Mouse (Mus musculus) urinary bladder, adult 2 months (tissue): ENCODE data around the gene Pou3f4. TPM values are rescaled to one million over a fixed set of nuclear protein-coding genes. Genes with fewer than 3 reads are reported as not detected.
"Not testable (repeated sequence)": the region's sequence is repeated elsewhere in the genome, so short reads cannot be mapped to it uniquely, and the experiment has no call there.

Experiments used
- DNase-seq: peaks from one replicate; pipeline ENCODE4 v3.0.0; 2022; ENCODE audit warnings: low spot score
- polyA plus RNA-seq: library from polyadenylated mRNA; depleted of rRNA; stranded (reverse); fragments of >200 nt; gene quantifications from 2 replicates; pipeline ENCODE4 v1.2.3, GENCODE M21; 2012; rRNA removed

Pou3f4 gene
- polyA plus RNA-seq, result 0.08 and 0.09 TPM in 2 replicates

DNA sequence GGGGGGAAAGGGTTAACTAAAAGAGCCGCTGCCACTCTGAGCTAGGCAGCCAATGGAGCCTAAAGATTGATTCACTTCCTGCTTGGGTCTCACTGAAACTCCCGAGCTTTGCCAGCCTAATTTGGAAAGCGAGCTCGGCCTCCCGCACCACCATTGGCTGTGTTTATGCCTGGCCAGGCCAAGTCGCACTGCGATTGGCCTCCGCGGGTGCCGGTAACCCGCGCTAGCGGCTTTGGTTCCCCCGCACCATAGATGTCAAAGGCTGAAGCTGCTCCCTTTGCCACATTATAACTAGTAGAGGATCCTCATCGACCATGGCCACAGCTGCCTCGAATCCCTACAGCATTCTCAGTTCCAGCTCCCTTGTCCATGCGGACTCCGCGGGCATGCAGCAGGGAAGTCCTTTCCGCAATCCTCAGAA lies at the start of gene Pou3f4:
Pou3f4 (plus strand) TSS at position 130 of the 421 bp plus-strand sequence.
- no peak for DNase-seq

DNA sequence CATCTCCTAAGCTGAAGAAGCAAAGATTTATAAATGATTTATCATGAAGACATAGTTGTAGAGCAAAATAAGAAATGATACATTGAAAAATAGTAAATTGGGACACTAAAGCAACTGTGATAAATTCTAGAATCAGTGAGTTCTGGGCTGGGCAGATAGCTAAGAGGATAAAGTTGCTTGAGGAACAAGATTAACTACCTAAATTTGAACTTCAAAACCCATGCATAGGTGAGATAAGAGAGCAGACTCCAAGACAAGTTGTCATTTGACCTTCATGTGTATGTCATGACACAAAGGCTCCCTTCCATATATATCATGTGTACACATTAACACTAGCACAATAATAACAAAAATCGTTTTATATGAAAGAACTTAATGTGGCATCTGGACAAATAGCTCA lies 48.1 kb upstream of the Pou3f4 start:
- no peak for DNase-seq

DNA sequence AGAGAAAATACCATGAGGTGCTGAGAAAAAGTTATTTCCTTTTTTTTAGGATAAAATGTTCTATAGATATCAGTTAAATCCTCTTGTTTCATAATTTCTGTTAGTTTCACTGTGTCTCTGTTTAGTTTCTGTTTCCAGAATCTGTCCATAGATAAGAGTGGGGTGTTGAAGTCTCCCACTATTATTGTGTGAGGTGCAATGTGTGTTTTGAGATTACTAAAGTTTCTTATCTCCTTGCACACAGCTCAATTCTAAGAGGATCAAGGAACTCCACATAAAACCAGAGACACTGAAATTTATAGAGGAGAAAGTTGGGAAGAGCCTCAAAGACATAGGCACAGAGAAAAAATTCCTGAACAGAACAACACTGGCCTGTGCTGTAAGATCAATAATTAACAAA lies 39.3 kb upstream of the Pou3f4 start:
- not testable (repeated sequence) for DNase-seq

DNA sequence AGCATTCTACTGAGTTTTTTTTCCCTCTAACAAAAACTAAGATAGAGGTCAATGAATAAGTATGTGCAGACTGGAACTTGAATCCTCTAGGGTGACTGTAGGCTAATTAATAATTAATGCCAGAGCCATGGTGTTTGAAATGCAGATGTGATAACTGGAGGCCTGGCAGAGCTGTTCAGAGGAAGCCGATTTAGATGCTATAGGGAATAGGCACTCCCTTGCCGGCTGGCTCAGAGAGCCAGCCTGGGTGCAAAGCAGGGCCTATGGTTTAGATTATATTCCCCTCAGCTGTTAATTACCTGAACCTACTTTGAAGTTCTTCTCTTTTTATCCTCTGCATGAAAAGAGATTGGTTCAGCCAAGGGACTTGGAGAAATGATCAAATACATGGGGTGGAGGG lies 11.6 kb upstream of the Pou3f4 start:
- no peak for DNase-seq

DNA sequence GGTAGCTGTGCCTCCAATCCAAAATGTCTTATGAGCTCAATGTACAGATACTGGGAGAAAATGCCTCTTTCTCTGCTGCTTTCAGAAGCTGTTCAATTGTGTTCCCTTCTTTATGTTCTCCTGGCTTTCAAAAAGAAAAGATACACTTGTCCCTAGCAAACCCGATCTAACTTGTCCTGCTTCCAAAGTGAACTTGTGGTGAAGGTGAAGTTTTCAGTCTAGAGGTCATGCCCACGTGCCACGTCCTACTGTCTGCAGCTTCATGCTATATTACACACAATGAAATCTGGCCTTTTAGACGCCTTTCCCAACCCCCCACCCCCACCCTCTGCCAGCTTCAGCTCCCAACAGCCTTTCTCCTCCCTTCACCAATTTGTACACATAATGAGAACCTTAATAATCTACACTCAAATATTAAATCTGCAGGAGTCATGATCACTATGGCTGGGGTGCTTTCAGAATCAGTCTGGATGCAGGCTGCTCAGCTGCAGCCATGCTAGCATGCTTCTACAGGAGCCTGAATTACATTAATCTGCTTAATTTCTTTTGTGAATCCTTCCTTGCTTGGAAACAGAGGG lies 4.0 kb upstream of the Pou3f4 start:
- DNase-seq, result no peak

DNA sequence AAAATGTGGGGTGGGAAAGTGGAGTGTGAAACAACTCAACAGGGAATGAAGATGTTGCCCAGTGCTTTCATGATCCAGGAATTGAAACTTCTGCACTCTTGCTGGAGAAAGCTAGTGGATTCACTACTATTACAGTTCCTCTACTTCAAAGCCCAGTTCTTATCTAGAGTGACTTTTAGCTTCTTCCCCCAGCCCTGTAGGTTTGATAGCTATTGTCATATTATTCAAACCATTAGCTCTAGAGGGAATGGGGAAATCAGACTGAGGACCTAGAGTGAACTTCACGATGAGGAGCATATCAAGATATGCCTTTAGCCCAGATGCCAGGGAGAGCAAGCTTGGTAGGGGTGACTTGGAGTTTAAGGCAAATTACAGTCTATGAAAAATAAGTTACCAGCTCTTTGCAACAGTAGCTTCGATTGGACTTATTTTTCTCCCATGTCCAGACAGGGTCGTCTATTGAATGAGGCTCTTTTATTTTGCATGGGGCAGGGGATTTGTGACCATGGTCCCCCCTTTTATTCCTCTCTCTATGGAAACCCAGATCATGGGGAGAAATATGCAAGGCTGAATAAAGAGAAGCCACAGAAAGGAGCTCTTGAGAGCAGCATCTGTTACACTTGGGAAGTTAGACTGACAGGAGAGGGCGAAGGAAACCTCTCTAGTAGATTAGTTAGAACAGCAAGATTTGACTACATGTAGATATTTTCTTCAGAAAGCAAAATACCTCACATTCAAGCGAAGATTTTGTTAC lies 3.1 kb upstream of the Pou3f4 start:
- no peak for DNase-seq

DNA sequence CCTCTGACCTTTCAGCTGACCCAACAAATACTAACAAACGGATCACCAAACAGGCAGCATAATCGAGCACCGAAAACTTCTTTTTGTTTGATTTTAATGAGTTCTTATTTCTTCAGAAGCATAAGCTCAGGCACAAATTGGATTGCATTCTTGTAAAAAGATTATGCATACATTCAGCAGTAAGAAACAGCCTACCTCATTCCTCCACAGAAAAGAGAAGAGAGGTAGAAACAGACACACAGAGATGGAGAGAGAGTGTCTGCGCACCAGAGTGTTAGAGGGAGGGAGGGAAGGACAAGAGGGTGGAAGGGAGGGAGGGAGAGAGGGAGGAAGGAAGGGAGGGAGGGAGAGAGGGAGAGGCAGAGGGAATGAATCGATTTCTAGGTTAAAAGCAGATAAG lies 2.0 kb upstream of the Pou3f4 start:
- no peak for DNase-seq

DNA sequence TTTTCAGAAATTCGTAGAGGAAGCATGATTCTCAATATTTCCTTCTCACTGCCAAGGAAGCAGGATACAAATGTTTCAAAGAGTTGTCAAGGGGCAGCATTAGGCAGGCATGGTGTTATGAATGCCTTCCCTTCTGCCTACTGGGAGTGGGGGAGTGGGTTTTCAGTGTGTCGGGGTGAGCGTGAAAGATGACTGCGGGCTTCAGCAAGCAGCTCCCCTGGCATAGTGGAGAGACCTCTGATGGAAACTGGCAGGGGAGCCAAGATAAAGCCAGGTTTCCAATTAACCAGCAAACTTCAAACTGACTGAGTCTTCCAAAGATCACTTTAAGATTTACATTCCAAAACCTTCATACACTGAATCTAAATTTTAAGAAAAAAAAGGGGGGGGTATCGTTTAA lies 679 bp upstream of the Pou3f4 start:
- no peak for DNase-seq

DNA sequence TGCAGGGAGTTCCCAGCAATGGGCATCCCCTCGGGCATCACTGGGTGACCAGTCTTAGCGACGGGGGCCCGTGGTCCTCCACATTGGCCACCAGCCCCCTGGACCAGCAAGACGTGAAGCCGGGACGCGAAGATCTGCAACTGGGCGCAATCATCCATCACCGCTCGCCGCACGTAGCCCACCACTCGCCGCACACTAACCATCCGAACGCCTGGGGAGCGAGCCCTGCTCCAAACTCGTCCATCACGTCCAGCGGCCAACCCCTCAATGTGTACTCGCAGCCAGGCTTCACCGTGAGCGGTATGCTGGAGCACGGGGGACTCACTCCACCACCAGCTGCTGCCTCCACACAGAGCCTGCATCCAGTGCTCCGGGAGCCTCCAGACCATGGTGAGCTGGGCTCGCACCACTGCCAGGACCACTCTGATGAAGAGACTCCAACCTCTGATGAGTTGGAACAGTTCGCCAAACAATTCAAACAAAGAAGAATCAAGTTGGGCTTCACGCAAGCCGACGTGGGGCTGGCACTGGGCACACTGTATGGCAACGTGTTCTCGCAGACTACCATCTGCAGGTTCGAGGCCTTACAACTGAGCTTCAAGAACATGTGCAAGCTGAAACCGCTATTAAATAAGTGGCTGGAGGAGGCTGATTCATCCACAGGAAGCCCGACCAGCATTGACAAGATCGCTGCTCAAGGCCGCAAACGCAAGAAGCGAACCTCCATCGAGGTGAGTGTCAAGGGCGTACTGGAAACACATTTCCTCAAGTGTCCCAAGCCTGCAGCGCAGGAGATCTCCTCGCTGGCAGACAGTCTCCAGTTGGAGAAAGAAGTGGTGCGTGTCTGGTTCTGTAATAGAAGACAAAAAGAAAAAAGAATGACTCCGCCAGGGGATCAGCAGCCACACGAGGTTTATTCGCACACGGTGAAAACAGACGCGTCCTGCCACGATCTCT lies 790 bp downstream of the Pou3f4 start:
- DNase-seq, result no peak

DNA sequence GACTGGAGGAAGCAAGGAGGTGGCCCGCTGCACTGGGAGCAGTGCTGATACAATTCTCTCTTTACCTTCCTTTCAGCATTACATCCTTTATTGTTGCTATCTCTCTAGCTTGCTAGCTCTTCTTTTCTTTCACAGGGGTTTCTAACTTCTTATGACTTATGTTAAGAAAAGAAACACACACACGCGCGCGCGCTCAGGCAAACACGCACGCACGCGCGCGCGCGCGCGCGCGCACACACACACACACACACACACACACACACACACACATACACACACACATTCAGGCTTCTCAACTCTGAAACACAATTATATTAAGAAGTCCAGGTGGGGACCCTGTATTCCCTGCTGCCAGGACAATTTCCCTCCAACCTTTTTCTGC lies 1.5 kb downstream of the Pou3f4 start:
- no peak for DNase-seq

DNA sequence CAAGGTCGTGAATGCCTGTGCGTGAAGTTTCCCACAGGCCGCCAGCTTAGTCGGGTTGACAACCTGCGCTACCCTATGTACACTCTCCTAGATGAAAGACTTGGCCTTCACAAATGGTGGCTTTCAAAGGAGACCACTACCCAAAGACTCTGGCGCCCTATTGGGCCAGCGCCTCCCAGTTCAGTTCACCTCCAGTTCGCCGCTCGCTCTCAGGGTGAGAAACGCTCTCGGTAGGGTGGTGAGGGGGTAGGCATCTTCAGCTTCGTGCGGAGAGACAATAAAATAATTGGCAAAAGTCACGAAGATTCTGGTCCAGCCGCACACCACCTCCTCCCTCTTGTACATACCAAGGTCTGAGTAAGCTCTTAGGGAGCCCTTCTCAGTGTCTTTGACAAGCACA lies 2.5 kb downstream of the Pou3f4 start:
- no peak for DNase-seq

DNA sequence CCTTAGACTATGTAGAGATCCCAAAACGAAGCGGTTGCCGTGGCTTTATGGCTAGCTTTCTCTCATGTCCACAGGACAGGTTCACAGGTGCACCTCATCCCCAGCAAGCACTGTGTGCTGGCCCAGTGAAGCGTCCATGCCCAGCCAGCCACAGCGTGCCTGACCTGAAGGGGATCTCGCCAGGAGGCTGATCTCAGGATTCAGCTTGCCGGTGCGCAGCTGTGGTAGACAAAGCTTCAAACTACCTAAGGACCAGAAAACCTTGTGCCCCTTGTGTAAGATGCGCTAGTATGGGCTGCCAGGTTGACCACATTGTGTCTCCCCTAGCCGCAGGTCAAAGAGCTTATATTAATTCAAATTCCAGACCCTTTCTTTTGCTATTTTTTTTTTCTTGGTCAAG lies 3.1 kb downstream of the Pou3f4 start:
- DNase-seq, result no peak

DNA sequence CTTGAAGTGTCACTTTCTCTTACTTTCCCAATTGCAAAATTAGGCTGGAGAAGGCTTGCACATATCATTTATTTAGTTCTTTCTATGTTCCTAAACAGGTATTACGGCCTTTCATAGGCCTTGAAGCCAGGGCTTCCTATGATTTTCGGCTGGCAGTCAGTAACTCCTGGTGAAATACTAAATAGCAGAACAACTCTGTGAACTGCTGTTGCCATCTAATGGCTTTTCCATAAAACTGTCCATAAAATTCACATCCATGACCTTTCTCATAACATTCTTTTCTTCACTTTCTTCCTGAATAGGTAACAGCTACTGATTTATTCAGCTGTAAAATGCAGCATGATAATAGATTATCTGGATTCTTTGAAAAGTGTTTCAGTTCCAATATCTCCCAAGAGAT lies 23.4 kb downstream of the Pou3f4 start:
- no peak for DNase-seq

DNA sequence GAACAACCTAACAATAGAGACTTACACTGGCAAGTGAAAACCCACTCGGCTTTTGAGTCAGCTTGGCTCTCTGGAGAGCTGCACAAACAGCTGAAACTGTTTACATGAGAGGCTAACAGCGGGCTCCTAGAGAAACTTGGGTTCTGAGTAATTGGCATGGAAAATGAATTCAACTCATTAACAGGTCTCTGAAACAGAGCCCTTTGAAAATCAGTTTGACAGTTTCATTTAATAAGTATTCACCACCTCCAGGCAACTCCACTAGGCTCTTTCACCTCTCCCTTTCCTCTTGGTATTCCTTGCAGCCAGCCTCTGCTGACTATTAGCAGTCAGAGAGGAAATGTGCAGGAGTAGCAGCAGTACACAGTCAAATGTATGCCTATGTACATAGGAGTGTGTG lies 37.2 kb downstream of the Pou3f4 start:
- no peak for DNase-seq
